ENCODE assay signal across 16 mouse cellular contexts in the genomic region with DNA sequence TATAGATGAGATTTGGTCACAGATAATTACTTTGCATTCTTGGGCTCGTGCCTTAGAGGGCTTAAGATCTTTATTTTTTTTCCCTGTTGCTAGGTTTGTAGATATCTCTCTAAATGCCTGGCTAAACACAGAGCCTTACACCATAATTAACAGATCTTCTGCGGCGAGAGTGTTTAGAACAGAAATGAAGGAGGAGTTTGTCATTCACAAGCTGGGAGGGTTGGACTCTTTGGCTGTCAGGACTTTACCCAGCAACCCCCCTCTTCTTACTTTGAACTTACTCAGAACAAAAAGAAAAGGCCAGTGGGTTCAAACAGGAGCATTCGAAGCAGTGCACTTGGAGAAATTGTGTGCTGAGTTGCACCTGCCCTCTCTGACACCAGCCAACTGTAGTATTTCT.
A peak's percentile ranks its signal among the peaks of the same experiment; 100 is the strongest.
DNase-seq lines count a peak whose midpoint lies in the region; ATAC-seq and TF ChIP-seq lines count a peak whose summit lies in the region.
"Had no signal": no experiment of that assay in that cellular context is flagged by ENCODE, and none has a peak within 500 bp of the region (broad histone marks: within the 10 kb centered on the region; RNA-seq: fewer than 3 reads in every experiment).

No protein-coding gene starts in this region.

- no peak overlapping the region for H3K4me3 ChIP-seq in hindbrain, postnatal 0 days (ENCODE audit: low read length)
- no peak overlapping the region for H3K4me3 ChIP-seq in hindbrain, embryonic 12.5 days
- H3K4me3 ChIP-seq in embryonic facial prominence, embryonic 14.5 days (ENCODE audit: low read depth, low read length): no peak overlapping the region
- H3K4me3 ChIP-seq in forebrain, postnatal 0 days (ENCODE audit: low read depth, low read length): no peak overlapping the region
- H3K4me3 ChIP-seq: heart, embryonic 15.5 days; hindbrain, embryonic 13.5 days; liver, embryonic 13.5 days; neural tube, embryonic 13.5 days had no signal

- H3K9me3 ChIP-seq in hindbrain, postnatal 0 days (ENCODE audit: low read length): no peaks in the 10 kb centered on the region
- no peaks in the 10 kb centered on the region for H3K9me3 ChIP-seq in hindbrain, embryonic 12.5 days (replicated peaks)
- no peaks in the 10 kb centered on the region for H3K9me3 ChIP-seq in embryonic facial prominence, embryonic 14.5 days (ENCODE audit: control insufficient read depth, low read length)
- no peaks in the 10 kb centered on the region for H3K9me3 ChIP-seq in forebrain, postnatal 0 days (ENCODE audit: low read length)
- H3K9me3 ChIP-seq: heart, embryonic 15.5 days; hindbrain, embryonic 13.5 days; liver, embryonic 13.5 days; neural tube, embryonic 13.5 days had no signal

- 20% methylated on average over 4 of the region's 4 CpGs for WGBS in hindbrain, postnatal 0 days
- 39% methylated on average over 4 of the region's 4 CpGs for WGBS in hindbrain, embryonic 12.5 days
- 21% methylated on average over 4 of the region's 4 CpGs for WGBS in embryonic facial prominence, embryonic 14.5 days
- 9% methylated on average over 4 of the region's 4 CpGs for WGBS in forebrain, postnatal 0 days

- in situ Hi-C loops in Patski (cut with MboI; ENCODE audit: low pct_unique_long_range_greater_than_20kb): no loop called here

- H3K4me2 ChIP-seq in hindbrain, postnatal 0 days (ENCODE audit: low read depth, low read length): no peak overlapping the region
- H3K4me2 ChIP-seq in hindbrain, embryonic 12.5 days (replicated peaks): no peak overlapping the region
- H3K4me2 ChIP-seq in embryonic facial prominence, embryonic 14.5 days (ENCODE audit: low read depth, low read length): no peak overlapping the region
- H3K4me2 ChIP-seq in forebrain, postnatal 0 days (ENCODE audit: low read depth): no peak overlapping the region
- H3K4me2 ChIP-seq: heart, embryonic 15.5 days; hindbrain, embryonic 13.5 days; liver, embryonic 13.5 days; neural tube, embryonic 13.5 days had no signal

- CTCF ChIA-PET in Patski (lab: Charles Lee): no interaction called here

- POLR2A ChIA-PET in Patski (lab: Charles Lee): no interaction called here

- no peaks in the 10 kb centered on the region for H3K4me1 ChIP-seq in hindbrain, postnatal 0 days (ENCODE audit: insufficient read depth, low read length)
- 0 out of 2 replicates have a peak, but pooled peaks cover 4% of the 10 kb centered on the region for H3K4me1 ChIP-seq in hindbrain, embryonic 12.5 days
- H3K4me1 ChIP-seq in embryonic facial prominence, embryonic 14.5 days (ENCODE audit: control insufficient read depth, insufficient read depth, low read length): peaks cover 10% of the 10 kb centered on the region; the same call in 1 of the 2 replicates
- no peaks in the 10 kb centered on the region for H3K4me1 ChIP-seq in forebrain, postnatal 0 days (ENCODE audit: insufficient read depth)
- H3K4me1 ChIP-seq: heart, embryonic 15.5 days; liver, embryonic 13.5 days had no signal

- peak; percentile 10 for DNase-seq in hindbrain, postnatal 0 days (ENCODE audit: low spot score)
- DNase-seq in Patski (ENCODE audit: low read depth, low spot score): peak; percentile 24
- DNase-seq in embryonic facial prominence, embryonic 14.5 days (ENCODE audit: low spot score): peak; percentile 64
- no peak for DNase-seq in forebrain, postnatal 0 days
- no peak for DNase-seq in layer of hippocampus, postnatal 14 days (ENCODE audit: low spot score in 2 of 2)
- DNase-seq: adrenal gland, postnatal 14 days; cerebellum, adult 9-11 months; layer of hippocampus, postnatal 36 days; liver, embryonic 13.5 days; lung, postnatal 10 days had no signal

- no peak for TF ChIP-seq CTCF in hindbrain, postnatal 0 days (IDR thresholded peaks at IDR 0.05; ENCODE audit: low read depth)
- TF ChIP-seq CTCF in Patski (IDR thresholded peaks at IDR 0.05): no peak
- no peak for TF ChIP-seq CTCF in forebrain, postnatal 0 days (IDR thresholded peaks at IDR 0.05; ENCODE audit: low read depth)

- no peak overlapping the region for H3K27ac ChIP-seq in hindbrain, postnatal 0 days
- no peak overlapping the region for H3K27ac ChIP-seq in hindbrain, embryonic 12.5 days
- no peak overlapping the region for H3K27ac ChIP-seq in embryonic facial prominence, embryonic 14.5 days (replicated peaks; ENCODE audit: low read depth, low read length)
- no peak overlapping the region for H3K27ac ChIP-seq in forebrain, postnatal 0 days (ENCODE audit: low read depth, low read length)
- H3K27ac ChIP-seq: heart, embryonic 15.5 days; hindbrain, embryonic 13.5 days; liver, embryonic 13.5 days; neural tube, embryonic 13.5 days had no signal

- no peaks in the 10 kb centered on the region for H3K27me3 ChIP-seq in hindbrain, postnatal 0 days (ENCODE audit: insufficient read depth, low read length)
- no peaks in the 10 kb centered on the region for H3K27me3 ChIP-seq in hindbrain, embryonic 12.5 days
- peaks cover 3% of the 10 kb centered on the region for H3K27me3 ChIP-seq in Patski
- no peaks in the 10 kb centered on the region; the same call in none of the 2 replicates for H3K27me3 ChIP-seq in embryonic facial prominence, embryonic 14.5 days (replicated peaks; ENCODE audit: control insufficient read depth, insufficient read depth, low read length)
- H3K27me3 ChIP-seq in forebrain, postnatal 0 days (ENCODE audit: insufficient read depth, low read length): no peaks in the 10 kb centered on the region
- H3K27me3 ChIP-seq: heart, embryonic 15.5 days; hindbrain, embryonic 13.5 days; liver, embryonic 13.5 days had no signal

- H3K9ac ChIP-seq in hindbrain, postnatal 0 days (replicated peaks; ENCODE audit: low read length): no peak overlapping the region
- H3K9ac ChIP-seq in hindbrain, embryonic 12.5 days: no peak overlapping the region
- no peak overlapping the region for H3K9ac ChIP-seq in embryonic facial prominence, embryonic 14.5 days (ENCODE audit: low read depth, low read length)
- H3K9ac ChIP-seq in forebrain, postnatal 0 days: no peak overlapping the region
- H3K9ac ChIP-seq: heart, embryonic 15.5 days; hindbrain, embryonic 13.5 days; liver, embryonic 13.5 days; neural tube, embryonic 13.5 days had no signal

- H3K36me3 ChIP-seq in hindbrain, postnatal 0 days (ENCODE audit: insufficient read depth, low read length): no peaks in the 10 kb centered on the region
- no peaks in the 10 kb centered on the region for H3K36me3 ChIP-seq in hindbrain, embryonic 12.5 days
- no peaks in the 10 kb centered on the region for H3K36me3 ChIP-seq in embryonic facial prominence, embryonic 14.5 days (ENCODE audit: control insufficient read depth, insufficient read depth, low read length)
- H3K36me3 ChIP-seq in forebrain, postnatal 0 days (ENCODE audit: insufficient read depth): no peaks in the 10 kb centered on the region
- H3K36me3 ChIP-seq: G1E; heart, embryonic 15.5 days; hindbrain, embryonic 13.5 days; liver, embryonic 13.5 days; neural tube, embryonic 13.5 days had no signal

- ATAC-seq in hindbrain, postnatal 0 days: no peak
- ATAC-seq in hindbrain, embryonic 12.5 days (ENCODE audit: low FRiP score): no peak
- peak; percentile 54 for ATAC-seq in Patski
- peak; percentile 80 for ATAC-seq in embryonic facial prominence, embryonic 14.5 days (ENCODE audit: low read depth)
- ATAC-seq in forebrain, postnatal 0 days: peak; percentile 42; the same call in 1 of the 2 replicates
- no peak for ATAC-seq in megakaryocyte, adult 5-6 weeks (ENCODE audit: poor library complexity, severe bottlenecking)

Comparison
In these comparisons a context has a peak if more than half of its experiments do, and no peak if none do; other contexts are left out.
1. ATAC-seq: peak in Patski (single experiment), embryonic facial prominence, embryonic 14.5 days (single experiment) and forebrain, postnatal 0 days (single experiment); none in hindbrain, postnatal 0 days (single experiment), hindbrain, embryonic 12.5 days (single experiment) and megakaryocyte, adult 5-6 weeks (single experiment).
2. DNase-seq: peak in hindbrain, postnatal 0 days (single experiment), Patski (single experiment) and embryonic facial prominence, embryonic 14.5 days (single experiment); none in forebrain, postnatal 0 days (single experiment) and layer of hippocampus, postnatal 14 days (0 of 2).